Mouse (Mus musculus): ENCODE data around the gene Dapk2. TPM values are rescaled to one million over a fixed set of nuclear protein-coding genes. Genes with fewer than 3 reads are reported as not detected.

The Dapk2 gene
- polyA plus RNA-seq, 1 experiment from 2014 or later = 1.4 TPM

GRCm38 (mm10) chr9:66124681-66125542, 33.1 kb upstream of the Dapk2 start:
- H3K4me1 ChIP-seq = peaks cover 53% of the 10 kb centered on the region
- WGBS = 9% methylated on average over 33 of the region's 33 CpGs

DNA sequence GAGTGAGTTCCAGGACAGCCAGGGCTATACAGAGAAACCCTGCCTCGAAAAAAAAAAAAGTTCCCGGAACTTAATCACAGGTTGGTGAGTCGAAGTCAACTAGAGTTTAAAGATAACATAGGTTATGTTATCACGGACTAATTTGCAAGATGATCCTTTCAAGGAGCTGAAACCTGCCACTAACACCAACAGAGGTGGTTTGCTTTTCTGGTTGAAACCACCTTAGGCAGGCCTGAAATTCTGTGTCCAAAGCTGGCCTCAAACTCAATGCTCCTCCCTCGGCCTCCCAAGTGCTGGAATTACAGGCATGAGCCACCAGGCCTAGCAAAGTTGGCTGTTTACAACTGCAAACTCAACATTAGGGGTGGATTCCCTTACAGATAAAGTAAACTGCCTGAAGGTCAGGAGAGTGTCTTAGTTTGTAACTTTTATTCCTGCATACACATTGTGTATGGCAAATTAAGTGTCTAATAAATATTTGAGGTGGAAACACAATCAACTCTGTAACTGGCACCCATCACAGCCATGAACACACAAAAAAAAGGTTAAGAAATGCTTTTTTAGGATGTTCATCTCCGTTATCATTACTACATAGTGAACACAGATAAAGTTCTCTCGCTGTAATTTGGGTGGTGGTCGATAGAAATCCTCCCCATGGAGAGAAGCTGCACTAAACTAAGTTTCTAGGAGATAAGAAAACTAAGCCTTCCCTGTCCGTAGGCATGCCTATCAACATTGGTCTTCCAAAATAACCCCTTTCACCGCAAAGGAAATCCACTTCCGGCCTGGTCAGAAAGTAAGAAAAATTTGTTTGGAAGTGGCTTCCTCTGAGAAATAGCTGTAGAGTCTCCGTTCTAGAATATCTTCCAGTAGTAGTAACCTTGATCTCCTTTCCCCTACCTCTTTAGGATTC, 32.2 kb upstream of the Dapk2 start:
- H3K4me2 ChIP-seq = peak overlapping the region; percentile 72
- WGBS = 58% methylated on average over 12 of the region's 12 CpGs
- 0 out of 2 replicates have a peak overlapping the region, but pooled peaks have one; percentile 76 for H3K9ac ChIP-seq
- peaks cover 45% of the 10 kb centered on the region for H3K4me1 ChIP-seq
- no peaks in the 10 kb centered on the region; the same call in 1 of the 2 replicates for H3K36me3 ChIP-seq (replicated peaks)
- no peaks in the 10 kb centered on the region for H3K9me3 ChIP-seq
- peak overlapping the region; percentile 86 for H3K27ac ChIP-seq
- no peak for ATAC-seq (replicated peaks)
- H3K4me3 ChIP-seq = peak overlapping the region; percentile 66
- no peaks in the 10 kb centered on the region for H3K27me3 ChIP-seq (replicated peaks)

More at GRCm38 (mm10) chr9:66124681-66125542, 33.1 kb upstream of the Dapk2 start:
- ATAC-seq (replicated peaks) = peak; percentile 98
- H3K27me3 ChIP-seq (replicated peaks) = no peaks in the 10 kb centered on the region
- H3K4me3 ChIP-seq = peak overlapping the region; percentile 69
- no peaks in the 10 kb centered on the region for H3K9me3 ChIP-seq
- no peaks in the 10 kb centered on the region for H3K36me3 ChIP-seq (replicated peaks)
- H3K27ac ChIP-seq = peak overlapping the region; percentile 86
- peak overlapping the region; percentile 75 for H3K9ac ChIP-seq
- peak overlapping the region; percentile 58 for H3K4me2 ChIP-seq

DNA sequence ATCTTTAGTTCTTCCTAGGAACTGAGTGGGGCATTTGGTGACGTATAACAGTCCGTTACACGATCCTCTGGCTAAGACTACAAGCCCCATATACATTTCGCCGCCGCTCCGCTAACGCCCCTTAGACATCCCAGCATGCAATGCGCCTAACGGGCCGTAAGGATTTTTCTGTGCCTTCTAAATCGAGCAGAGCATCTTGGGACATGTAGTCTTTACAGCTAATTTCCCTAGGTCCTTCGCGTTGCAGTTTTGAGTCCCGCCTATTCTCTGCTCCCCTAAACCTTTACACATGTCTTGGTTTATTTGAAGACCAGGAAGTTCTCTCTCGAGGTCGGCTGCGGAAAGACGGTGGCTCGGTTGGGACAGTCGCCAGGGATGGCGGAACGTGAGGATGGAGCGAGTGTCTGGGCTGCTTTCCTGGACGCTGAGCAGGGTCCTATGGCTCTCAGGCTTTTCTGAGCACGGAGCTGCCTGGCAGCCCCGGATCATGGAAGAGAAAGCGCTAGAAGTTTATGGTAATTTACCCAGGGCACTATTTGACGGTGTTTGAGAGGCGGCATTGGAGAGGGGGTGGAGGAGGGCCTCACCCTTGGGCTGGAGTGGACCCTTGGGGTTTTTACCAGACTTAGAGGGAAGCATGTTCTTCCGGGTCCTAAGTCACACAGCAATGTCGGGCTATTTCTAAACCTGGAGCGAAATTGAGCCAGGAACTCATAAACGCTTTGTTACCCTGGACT, 31.4 kb upstream of the Dapk2 start, which contains the start of the genes Snx1 and Ciao2a:
Gene Snx1 (minus strand): TSS at position 132 of the 737 bp plus-strand sequence.
Gene Ciao2a (plus strand): TSS at position 156 of the 737 bp plus-strand sequence.
- peak within 1 kb of the TSS; percentile 72 for H3K4me2 ChIP-seq
- peak; percentile 73 for ATAC-seq (replicated peaks)
- H3K9ac ChIP-seq = peak within 1 kb of the TSS; percentile 76
- peak within 1 kb of the TSS; percentile 86 for H3K27ac ChIP-seq
- no peaks in the 10 kb centered on the region for H3K9me3 ChIP-seq
- H3K4me1 ChIP-seq = peaks cover 42% of the 10 kb centered on the region
- 2% methylated on average over 34 of the region's 34 CpGs for WGBS
- H3K4me3 ChIP-seq = peak within 1 kb of the TSS; percentile 66
- no peaks in the 10 kb centered on the region; the same call in 1 of the 2 replicates for H3K36me3 ChIP-seq (replicated peaks)
- H3K27me3 ChIP-seq (replicated peaks) = no peaks in the 10 kb centered on the region

DNA sequence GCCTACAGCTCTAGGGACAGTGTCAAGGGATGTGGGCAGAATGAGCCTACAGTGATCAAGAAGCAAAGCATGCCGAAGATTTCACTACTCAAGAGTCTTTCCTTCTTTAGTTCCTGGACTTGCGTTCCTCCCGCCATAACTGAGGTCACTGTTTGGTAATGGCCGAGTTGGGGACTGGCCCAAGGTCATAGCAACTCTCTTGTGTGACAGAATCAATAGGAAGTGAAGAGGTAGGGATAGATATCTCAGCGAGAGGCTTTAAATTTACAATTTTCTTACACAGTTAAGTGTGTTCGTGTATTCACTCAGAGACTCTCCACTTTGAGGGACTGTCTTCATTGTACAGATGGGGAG, 30.9 kb upstream of the Dapk2 start:
- peak overlapping the region; percentile 76 for H3K9ac ChIP-seq
- no peaks in the 10 kb centered on the region for H3K9me3 ChIP-seq
- no peaks in the 10 kb centered on the region; the same call in 1 of the 2 replicates for H3K36me3 ChIP-seq (replicated peaks)
- H3K4me2 ChIP-seq = peak overlapping the region; percentile 72
- H3K27me3 ChIP-seq (replicated peaks) = no peaks in the 10 kb centered on the region
- peak overlapping the region; percentile 66 for H3K4me3 ChIP-seq
- peak overlapping the region; percentile 76 for H3K27ac ChIP-seq
- no peak for ATAC-seq (replicated peaks)
- WGBS = 44% methylated on average over 6 of the region's 6 CpGs
- H3K4me1 ChIP-seq = peaks cover 42% of the 10 kb centered on the region

DNA sequence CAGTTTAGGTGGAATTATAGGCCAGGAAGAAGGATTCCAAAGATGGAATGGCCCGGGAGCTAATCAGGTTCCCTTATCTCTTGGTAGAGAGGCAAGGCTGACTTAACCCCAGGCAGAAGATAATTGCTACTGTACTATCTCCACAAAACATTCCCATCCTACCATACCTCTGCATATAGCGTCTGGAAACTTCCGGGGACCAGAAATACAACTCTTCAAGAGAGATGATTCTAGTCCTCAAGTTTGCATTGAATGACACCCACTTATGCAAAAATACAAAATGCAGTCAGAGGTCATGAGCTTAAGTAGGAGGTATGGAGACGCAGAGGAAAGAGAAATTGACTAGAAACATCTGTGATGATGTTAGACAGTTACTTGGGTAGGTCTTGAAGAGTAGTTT, 30.1 kb upstream of the Dapk2 start:
- WGBS = 97% methylated on average over 4 of the region's 4 CpGs
- peaks cover 36% of the 10 kb centered on the region for H3K4me1 ChIP-seq
- no peak overlapping the region; the same call in 1 of the 2 replicates for H3K4me3 ChIP-seq
- H3K27me3 ChIP-seq (replicated peaks) = no peaks in the 10 kb centered on the region
- no peak overlapping the region for H3K9ac ChIP-seq
- H3K9me3 ChIP-seq = no peaks in the 10 kb centered on the region
- H3K27ac ChIP-seq = no peak overlapping the region
- ATAC-seq (replicated peaks) = no peak
- H3K36me3 ChIP-seq (replicated peaks) = peaks cover under 1% of the 10 kb centered on the region; the same call in 1 of the 2 replicates
- H3K4me2 ChIP-seq = peak overlapping the region; percentile 72; the same call in 1 of the 2 replicates

GRCm38 (mm10) chr9:66131466-66131865, 26.6 kb upstream of the Dapk2 start:
- no peak overlapping the region for H3K4me2 ChIP-seq
- no peak overlapping the region for H3K27ac ChIP-seq
- no peak overlapping the region for H3K4me3 ChIP-seq
- ATAC-seq (replicated peaks) = no peak
- WGBS = 100% methylated on average over 2 of the region's 2 CpGs
- H3K9ac ChIP-seq = no peak overlapping the region
- H3K36me3 ChIP-seq (replicated peaks) = peaks cover 19% of the 10 kb centered on the region; the same call in 1 of the 2 replicates
- H3K4me1 ChIP-seq = peaks cover 12% of the 10 kb centered on the region
- H3K27me3 ChIP-seq (replicated peaks) = no peaks in the 10 kb centered on the region
- no peaks in the 10 kb centered on the region for H3K9me3 ChIP-seq

DNA sequence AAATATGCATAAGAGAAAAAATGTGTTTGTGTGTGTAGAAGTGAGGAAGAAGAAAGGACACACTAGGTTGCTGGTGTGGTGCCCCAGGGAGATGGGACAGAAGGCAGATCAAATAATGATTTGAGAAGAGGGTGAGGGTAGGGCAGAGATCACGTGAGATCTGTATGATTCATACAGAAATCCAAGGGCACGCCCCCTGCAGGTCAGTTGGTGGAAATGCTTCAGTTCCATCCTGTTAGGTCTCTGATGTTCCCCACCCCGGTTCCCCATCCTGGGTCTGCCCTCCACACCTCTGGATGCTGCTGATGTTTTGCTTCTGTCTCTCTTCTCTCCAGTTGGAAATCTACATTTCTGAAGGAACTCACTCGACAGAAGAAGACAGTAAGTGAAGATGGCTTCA, 22.1 kb upstream of the Dapk2 start:
- no peaks in the 10 kb centered on the region for H3K4me1 ChIP-seq
- no peaks in the 10 kb centered on the region for H3K27me3 ChIP-seq (replicated peaks)
- H3K9me3 ChIP-seq = no peaks in the 10 kb centered on the region
- WGBS = 51% methylated on average over 4 of the region's 4 CpGs
- no peak overlapping the region for H3K27ac ChIP-seq
- no peak overlapping the region for H3K4me2 ChIP-seq
- H3K36me3 ChIP-seq (replicated peaks) = peaks cover 45% of the 10 kb centered on the region; the same call in 1 of the 2 replicates
- no peak for ATAC-seq (replicated peaks)
- H3K9ac ChIP-seq = no peak overlapping the region
- no peak overlapping the region for H3K4me3 ChIP-seq

DNA sequence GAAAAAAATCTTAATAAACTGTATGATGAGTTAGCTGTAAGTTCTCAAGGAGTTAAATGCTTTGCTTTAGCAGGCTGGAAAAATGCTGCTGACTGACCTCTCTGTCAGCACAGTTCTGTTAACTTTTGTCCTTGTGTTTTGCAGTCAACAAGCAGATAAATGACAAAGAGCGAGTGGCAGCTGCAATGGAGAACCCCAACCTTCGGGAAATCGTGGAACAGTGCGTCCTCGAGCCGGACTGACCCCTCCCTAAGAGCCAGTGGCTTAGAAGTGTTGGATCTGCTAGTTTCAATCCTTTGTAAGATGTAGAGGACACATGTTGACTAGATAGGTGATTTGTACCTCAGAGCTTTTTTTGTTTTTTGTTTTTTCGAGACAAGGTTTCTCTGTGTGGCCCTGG, 19.8 kb upstream of the Dapk2 start:
- Histone ChIP-seq H3K4me1 (no peaks in the 10 kb centered on the region), H3K4me3 (no peak overlapping the region), H3K9me3 (no peaks in the 10 kb centered on the region), H3K4me2 (no peak overlapping the region), H3K36me3 (replicated peaks) (peaks cover 42% of the 10 kb centered on the region; the same call in 1 of the 2 replicates), H3K9ac (no peak overlapping the region), H3K27me3 (replicated peaks) (no peaks in the 10 kb centered on the region), H3K27ac (no peak overlapping the region)
- ATAC-seq (replicated peaks) = no peak
- 96% methylated on average over 7 of the region's 7 CpGs for WGBS

GRCm38 (mm10) chr9:66142265-66142664, 15.8 kb upstream of the Dapk2 start:
- Histone ChIP-seq H3K36me3 (replicated peaks) (peaks cover 20% of the 10 kb centered on the region; the same call in 1 of the 2 replicates), H3K4me3 (no peak overlapping the region), H3K9me3 (no peaks in the 10 kb centered on the region), H3K9ac (no peak overlapping the region), H3K27me3 (replicated peaks) (no peaks in the 10 kb centered on the region), H3K4me2 (no peak overlapping the region), H3K27ac (no peak overlapping the region), H3K4me1 (no peaks in the 10 kb centered on the region)
- 85% methylated on average over 1 of the region's 1 CpGs for WGBS
- no peak for ATAC-seq (replicated peaks)

- Histone ChIP-seq H3K27ac (no peak overlapping the region), H3K27me3 (replicated peaks) (no peaks in the 10 kb centered on the region), H3K4me1 (no peaks in the 10 kb centered on the region), H3K36me3 (replicated peaks) (peaks cover 15% of the 10 kb centered on the region; the same call in 1 of the 2 replicates), H3K9ac (no peak overlapping the region), H3K9me3 (no peaks in the 10 kb centered on the region), H3K4me3 (no peak overlapping the region), H3K4me2 (no peak overlapping the region)
- ATAC-seq (replicated peaks) = no peak
- WGBS = 6% methylated on average over 6 of the region's 6 CpGs
Measured at GRCm38 (mm10) chr9:66144248-66144647, 13.8 kb upstream of the Dapk2 start.

- no peaks in the 10 kb centered on the region for H3K9me3 ChIP-seq
- H3K27ac ChIP-seq = no peak overlapping the region
- no peaks in the 10 kb centered on the region for H3K27me3 ChIP-seq (replicated peaks)
- H3K4me3 ChIP-seq = no peak overlapping the region
- H3K9ac ChIP-seq = no peak overlapping the region
- no peaks in the 10 kb centered on the region for H3K36me3 ChIP-seq (replicated peaks)
- H3K4me1 ChIP-seq = no peaks in the 10 kb centered on the region
- no peak overlapping the region for H3K4me2 ChIP-seq
- ATAC-seq (replicated peaks) = no peak
Measured at GRCm38 (mm10) chr9:66146141-66146540, 11.9 kb upstream of the Dapk2 start.
